Mouse (Mus musculus) forebrain, embryonic 13.5 days (tissue): Measurements from ENCODE around the gene Fam19a2. TPM values are rescaled to one million over a fixed set of nuclear protein-coding genes. Genes with fewer than 3 reads are reported as not detected.

Source experiments
- ATAC-seq: fragments of 200-750 bp; cut with Nextera tagmentation; 2 replicates; pipeline ENCODE4 v1.8.0; 2017
- H3K27ac ChIP-seq: fragments of 300-500 bp; sonication (generic); 2 replicates; pipeline ENCODE4 v1.5.1; 2015; ENCODE audit warnings: inconsistent platforms, mild to moderate bottlenecking, moderate library complexity
- H3K27me3 ChIP-seq: fragments of 300-500 bp; sonication (generic); 2 replicates; pipeline ENCODE4 v1.6.1; 2015; ENCODE audit warnings: mild to moderate bottlenecking, inconsistent platforms
- H3K36me3 ChIP-seq: fragments of 300-500 bp; sonication (generic); 2 replicates; pipeline ENCODE4 v1.6.1; 2015; ENCODE audit warnings: mild to moderate bottlenecking, inconsistent platforms; ENCODE audit not compliant: poor library complexity, severe bottlenecking
- H3K4me1 ChIP-seq: fragments of 300-500 bp; sonication (generic); 2 replicates; pipeline ENCODE4 v1.6.1; 2015; ENCODE audit warnings: inconsistent platforms
- H3K4me2 ChIP-seq: fragments of 300-500 bp; sonication (generic); 2 replicates; pipeline ENCODE4 v1.6.1; 2015; ENCODE audit warnings: inconsistent platforms, mild to moderate bottlenecking, moderate library complexity
- H3K4me3 ChIP-seq: fragments of 300-500 bp; sonication (generic); 2 replicates; pipeline ENCODE4 v1.5.1; 2015; ENCODE audit warnings: mild to moderate bottlenecking, inconsistent platforms
- H3K9ac ChIP-seq: fragments of 300-500 bp; sonication (generic); 2 replicates; pipeline ENCODE4 v1.6.1; 2015; ENCODE audit warnings: mild to moderate bottlenecking, inconsistent platforms
- H3K9me3 ChIP-seq: fragments of 300-500 bp; sonication (generic); replicated peaks from 2 replicates; pipeline ENCODE4 v1.6.1; 2016; ENCODE audit warnings: inconsistent platforms
- WGBS: fragments of 180-500 bp; shearing (Covaris S2); methylation state at CpG from one replicate; pipeline ENCODE4 v1.1.7; 2015; 5-methylcytosine and 5-hydroxymethylcytosine counted together
- polyA plus RNA-seq: library from polyadenylated mRNA; unstranded; fragments of >200 nt; fragmentation: Nextera tagmentation; extraction: Ambion mirVana; gene quantifications from 2 replicates; pipeline ENCODE4 v1.2.1, GENCODE M21; 2015

The Fam19a2 gene
- polyA plus RNA-seq, 1 experiment from 2014 or later = 10.9 TPM

DNA sequence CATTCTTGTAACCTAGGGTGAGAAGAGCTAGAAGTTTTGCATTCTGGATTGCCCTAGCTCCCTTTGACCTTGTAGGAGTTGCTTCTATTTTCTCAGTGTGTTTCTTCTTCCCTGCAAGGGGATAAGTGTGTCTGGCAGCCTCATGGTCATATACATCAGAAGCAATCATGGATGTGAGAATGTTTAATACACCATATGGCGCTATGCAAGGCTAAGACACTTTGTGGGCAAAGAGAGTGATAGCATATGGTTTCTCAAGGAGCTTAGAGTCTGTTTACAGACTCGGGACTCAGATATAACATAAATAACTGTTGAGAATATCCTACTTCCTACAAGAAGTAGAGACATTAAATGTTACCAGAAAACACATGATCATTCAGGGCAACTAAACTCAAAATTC, 315.2 kb downstream of the Fam19a2 start:
- WGBS = 83% methylated on average over 2 of the region's 2 CpGs
- no peak overlapping the region for H3K27ac ChIP-seq
- ATAC-seq = peak; percentile 75

DNA sequence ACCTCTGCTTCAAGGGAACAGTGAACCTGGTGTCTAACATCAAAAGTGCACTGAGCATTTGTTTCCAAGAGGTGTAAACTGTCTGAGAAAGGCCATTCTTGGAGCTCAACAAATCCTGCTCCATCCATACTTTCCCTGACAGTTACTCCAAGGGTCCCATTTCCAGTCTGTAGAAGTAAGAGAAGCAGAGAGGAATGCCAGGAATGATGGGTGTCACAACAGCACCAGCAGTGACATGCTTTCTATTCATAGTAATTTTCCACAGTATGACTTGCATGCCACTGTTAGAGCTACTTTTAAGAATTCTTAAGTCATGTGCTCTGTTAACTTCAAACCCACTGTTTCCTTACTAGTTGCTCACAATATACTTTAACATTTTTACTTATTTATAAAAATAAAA, 331.2 kb downstream of the Fam19a2 start:
- Histone ChIP-seq H3K36me3 (no peaks in the 10 kb centered on the region), H3K9me3 (no peaks in the 10 kb centered on the region)
- ATAC-seq = no peak

More for the DNA sequence above, 315.2 kb downstream of the Fam19a2 start:
- Histone ChIP-seq H3K36me3 (no peaks in the 10 kb centered on the region), H3K9ac (no peak overlapping the region), H3K4me2 (no peak overlapping the region), H3K27me3 (no peaks in the 10 kb centered on the region), H3K9me3 (no peaks in the 10 kb centered on the region), H3K4me3 (no peak overlapping the region), H3K4me1 (peaks cover 7% of the 10 kb centered on the region)

DNA sequence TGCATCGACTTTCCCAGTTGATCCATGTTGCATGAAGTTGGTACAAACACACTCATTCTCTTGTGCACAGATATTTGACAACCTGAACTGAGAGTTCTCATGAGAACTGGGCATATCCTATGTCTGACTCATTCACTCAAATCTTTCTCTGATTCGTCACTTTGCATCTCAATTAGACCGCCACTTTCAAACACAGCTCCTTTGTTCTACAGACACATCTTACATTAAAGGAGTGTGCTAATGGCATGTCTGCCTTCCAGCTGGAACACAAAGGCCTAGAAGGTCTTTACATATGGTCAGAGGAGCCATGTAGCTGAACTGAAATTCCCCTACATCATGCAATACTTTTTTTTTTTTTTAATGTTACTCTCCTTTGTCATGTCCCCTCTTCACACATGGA, 333.3 kb downstream of the Fam19a2 start:
- H3K27me3 ChIP-seq = no peaks in the 10 kb centered on the region
- ATAC-seq = no peak; the same call in 1 of the 2 replicates
- H3K27ac ChIP-seq = no peak overlapping the region
- WGBS = 48% methylated on average over 3 of the region's 3 CpGs
- no peaks in the 10 kb centered on the region for H3K9me3 ChIP-seq
- H3K9ac ChIP-seq = no peak overlapping the region
- H3K36me3 ChIP-seq = no peaks in the 10 kb centered on the region
- H3K4me2 ChIP-seq = no peak overlapping the region
- H3K4me3 ChIP-seq = no peak overlapping the region
- peaks cover 4% of the 10 kb centered on the region for H3K4me1 ChIP-seq

More for the DNA sequence above, 331.2 kb downstream of the Fam19a2 start:
- no peak overlapping the region for H3K4me2 ChIP-seq
- H3K27ac ChIP-seq = no peak overlapping the region
- H3K27me3 ChIP-seq = no peaks in the 10 kb centered on the region
- H3K4me1 ChIP-seq = peaks cover 4% of the 10 kb centered on the region
- H3K9ac ChIP-seq = no peak overlapping the region
- no peak overlapping the region for H3K4me3 ChIP-seq

DNA sequence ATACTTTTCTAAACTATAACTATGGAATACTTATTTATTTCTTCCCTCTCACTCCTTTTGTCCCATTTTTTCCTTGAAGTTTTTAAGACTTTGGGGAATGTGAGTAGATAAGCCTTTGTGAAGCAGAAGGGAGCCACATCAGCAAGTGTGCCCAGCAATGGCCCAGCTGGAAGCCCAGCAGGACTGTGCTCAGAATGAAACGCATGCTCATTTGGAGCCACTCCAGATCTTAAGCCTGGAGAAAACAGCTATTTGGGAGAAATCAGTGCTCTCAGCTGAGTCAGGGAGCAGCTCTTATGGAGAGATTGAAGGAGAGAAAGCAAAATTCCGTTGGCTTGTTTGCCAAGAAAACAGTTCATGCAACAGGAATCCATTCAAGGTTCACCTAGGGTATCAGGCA, 341.9 kb downstream of the Fam19a2 start:
- ATAC-seq = no peak
- Histone ChIP-seq H3K4me2 (no peak overlapping the region), H3K9ac (no peak overlapping the region), H3K36me3 (no peaks in the 10 kb centered on the region), H3K27ac (no peak overlapping the region), H3K9me3 (no peaks in the 10 kb centered on the region; the same call in 1 of the 2 replicates), H3K27me3 (no peaks in the 10 kb centered on the region), H3K4me1 (no peaks in the 10 kb centered on the region), H3K4me3 (no peak overlapping the region)
- WGBS = 21% methylated on average over 2 of the region's 2 CpGs

DNA sequence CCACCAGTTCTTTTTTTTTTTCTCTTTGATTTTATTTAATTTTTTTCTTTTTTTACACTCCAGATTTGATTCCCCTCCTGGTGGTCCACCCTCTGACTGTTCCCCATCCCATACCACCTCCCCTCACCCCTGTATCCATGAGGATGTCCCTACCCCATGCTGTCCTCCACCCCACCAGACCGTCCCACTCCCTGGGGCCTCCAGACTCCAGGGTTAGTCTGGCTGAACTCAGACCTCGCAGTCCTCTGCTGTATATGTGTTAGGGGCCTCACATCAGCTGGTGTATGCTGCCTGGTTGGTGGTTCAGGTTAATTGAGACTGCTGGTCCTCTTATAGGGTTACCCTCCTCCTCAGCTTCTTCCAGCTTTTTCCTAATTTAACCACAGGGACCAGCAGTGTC, 362.9 kb downstream of the Fam19a2 start:
- Histone ChIP-seq H3K9ac (no peak overlapping the region), H3K36me3 (no peaks in the 10 kb centered on the region), H3K27ac (no peak overlapping the region), H3K9me3 (no peaks in the 10 kb centered on the region), H3K4me1 (no peaks in the 10 kb centered on the region), H3K4me3 (no peak overlapping the region), H3K4me2 (no peak overlapping the region), H3K27me3 (no peaks in the 10 kb centered on the region)
- WGBS = 90% methylated on average over 2 of the region's 2 CpGs
- no peak for ATAC-seq

DNA sequence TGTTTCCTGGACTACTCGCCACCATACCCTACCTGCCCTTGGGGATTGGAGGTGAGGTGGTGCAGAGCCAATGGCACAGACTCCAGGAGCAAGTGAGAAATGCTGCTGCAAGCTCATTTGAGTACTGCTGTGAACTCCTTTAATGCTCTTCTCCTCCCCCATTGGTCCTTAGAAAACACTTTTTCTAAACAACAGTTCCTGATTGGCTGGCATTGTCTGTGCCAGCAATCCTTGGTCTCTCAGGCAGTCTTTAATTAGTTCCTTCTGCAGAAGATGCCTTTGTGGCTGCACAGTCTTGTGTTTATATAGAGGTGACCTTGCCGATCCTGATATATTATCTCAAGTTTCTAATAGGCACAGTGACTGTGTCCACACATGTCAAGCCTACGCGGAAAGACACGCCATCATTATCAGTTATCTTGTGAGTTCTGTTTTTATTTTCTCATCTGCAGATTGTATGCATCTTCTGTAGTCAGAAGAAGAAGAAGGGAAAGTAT, 365.5 kb downstream of the Fam19a2 start:
- WGBS = 65% methylated on average over 5 of the region's 5 CpGs
- Histone ChIP-seq H3K27me3 (no peaks in the 10 kb centered on the region), H3K4me3 (no peak overlapping the region), H3K27ac (no peak overlapping the region), H3K9ac (no peak overlapping the region), H3K4me2 (no peak overlapping the region), H3K9me3 (no peaks in the 10 kb centered on the region), H3K36me3 (no peaks in the 10 kb centered on the region), H3K4me1 (no peaks in the 10 kb centered on the region)
- ATAC-seq = no peak

DNA sequence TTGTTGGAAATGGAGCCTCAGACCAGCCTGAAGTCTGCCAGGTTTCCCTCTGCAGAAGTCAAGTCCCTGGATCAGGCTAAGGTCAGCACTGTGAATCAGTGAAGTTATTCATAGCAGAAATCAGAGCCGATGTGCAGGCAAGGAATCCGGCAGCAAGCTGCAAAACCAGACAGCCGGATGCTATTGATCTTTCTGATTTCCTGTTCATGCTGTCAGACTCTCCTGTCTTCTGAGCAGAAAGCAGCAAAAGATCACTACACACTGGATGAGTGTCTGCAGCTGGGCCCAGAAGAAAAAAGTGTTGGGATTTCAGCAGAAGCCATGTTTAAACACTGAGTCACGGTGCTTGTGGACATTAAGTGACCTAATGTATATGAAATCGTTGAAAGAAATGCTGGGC, 368.2 kb downstream of the Fam19a2 start:
- H3K4me3 ChIP-seq = no peak overlapping the region
- no peak overlapping the region for H3K9ac ChIP-seq
- no peaks in the 10 kb centered on the region for H3K4me1 ChIP-seq
- no peaks in the 10 kb centered on the region for H3K27me3 ChIP-seq
- no peak overlapping the region for H3K4me2 ChIP-seq
- WGBS = 93% methylated on average over 5 of the region's 5 CpGs
- no peak for ATAC-seq
- H3K36me3 ChIP-seq = no peaks in the 10 kb centered on the region
- H3K9me3 ChIP-seq = no peaks in the 10 kb centered on the region
- H3K27ac ChIP-seq = no peak overlapping the region

DNA sequence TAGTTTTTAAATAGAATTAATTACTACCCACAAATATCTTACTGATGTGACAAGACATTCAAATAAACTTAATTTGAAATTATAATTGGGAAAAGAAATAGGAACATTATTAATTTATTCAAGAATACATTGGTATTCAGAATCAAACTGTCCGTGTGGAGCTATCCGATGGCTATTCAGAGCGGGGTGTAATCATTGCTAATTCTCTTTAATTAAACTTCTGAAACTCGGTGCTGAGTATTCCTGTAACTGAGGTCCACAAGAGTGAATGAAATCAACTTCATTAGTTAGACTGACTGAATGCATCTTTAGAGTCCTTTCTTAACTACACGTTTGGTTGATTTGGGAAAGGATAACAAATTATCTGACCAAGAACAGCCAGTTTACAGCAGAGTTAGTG, 372.9 kb downstream of the Fam19a2 start:
- Histone ChIP-seq H3K9ac (no peak overlapping the region), H3K4me1 (no peaks in the 10 kb centered on the region), H3K36me3 (no peaks in the 10 kb centered on the region), H3K27me3 (no peaks in the 10 kb centered on the region), H3K4me2 (no peak overlapping the region), H3K27ac (no peak overlapping the region), H3K9me3 (no peaks in the 10 kb centered on the region), H3K4me3 (no peak overlapping the region)
- whole genome bisulfite sequencing = 42% methylated on average over 5 of the region's 5 CpGs
- ATAC-seq = peak; percentile 62; the same call in 1 of the 2 replicates

DNA sequence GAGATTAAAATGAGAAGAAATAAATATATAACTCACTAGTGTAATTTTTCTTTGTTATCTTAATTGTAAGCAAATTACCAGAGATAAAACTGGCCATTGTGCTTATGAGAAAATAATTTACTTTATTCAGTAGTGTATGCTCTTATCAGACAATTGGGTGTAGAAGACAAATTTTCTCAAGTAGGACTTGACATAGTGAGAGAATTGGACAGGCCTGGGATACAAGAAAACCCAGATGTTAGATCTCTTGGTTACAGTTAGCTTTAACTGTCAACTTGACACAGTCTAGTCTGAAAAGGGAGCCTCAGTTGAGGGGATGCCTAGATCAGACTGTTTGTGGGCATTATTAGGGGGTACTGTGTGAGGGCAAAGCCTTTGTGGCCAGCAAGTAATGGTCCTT, 373.7 kb downstream of the Fam19a2 start:
- Histone ChIP-seq H3K4me2 (no peak overlapping the region), H3K4me1 (no peaks in the 10 kb centered on the region), H3K27ac (no peak overlapping the region), H3K4me3 (no peak overlapping the region), H3K36me3 (no peaks in the 10 kb centered on the region), H3K27me3 (no peaks in the 10 kb centered on the region), H3K9me3 (no peaks in the 10 kb centered on the region), H3K9ac (no peak overlapping the region)
- ATAC-seq = no peak

DNA sequence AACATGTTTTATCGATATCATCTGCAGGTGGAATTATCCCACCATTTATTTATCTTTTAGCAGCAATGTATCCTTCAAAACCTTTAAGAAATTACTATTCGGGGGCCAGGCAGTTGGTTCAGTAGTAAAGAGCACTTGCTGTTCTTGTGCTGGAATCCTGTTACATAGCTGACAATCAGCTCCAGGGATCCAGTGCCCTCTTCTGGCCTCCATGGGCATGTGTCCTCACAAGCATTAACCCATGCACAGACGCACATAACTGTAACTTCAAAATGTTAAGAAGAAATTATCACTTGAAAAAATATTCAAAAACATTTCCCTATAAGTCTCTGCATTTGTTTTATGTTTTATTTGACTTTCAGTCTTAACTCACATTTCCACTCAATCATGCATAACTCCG, 381.8 kb downstream of the Fam19a2 start:
- no peak overlapping the region for H3K4me3 ChIP-seq
- WGBS = 92% methylated on average over 4 of the region's 4 CpGs
- no peaks in the 10 kb centered on the region for H3K27me3 ChIP-seq
- no peak overlapping the region for H3K9ac ChIP-seq
- H3K9me3 ChIP-seq = no peaks in the 10 kb centered on the region
- no peak overlapping the region for H3K27ac ChIP-seq
- ATAC-seq = no peak
- H3K36me3 ChIP-seq = no peaks in the 10 kb centered on the region
- H3K4me2 ChIP-seq = no peak overlapping the region
- no peaks in the 10 kb centered on the region for H3K4me1 ChIP-seq

DNA sequence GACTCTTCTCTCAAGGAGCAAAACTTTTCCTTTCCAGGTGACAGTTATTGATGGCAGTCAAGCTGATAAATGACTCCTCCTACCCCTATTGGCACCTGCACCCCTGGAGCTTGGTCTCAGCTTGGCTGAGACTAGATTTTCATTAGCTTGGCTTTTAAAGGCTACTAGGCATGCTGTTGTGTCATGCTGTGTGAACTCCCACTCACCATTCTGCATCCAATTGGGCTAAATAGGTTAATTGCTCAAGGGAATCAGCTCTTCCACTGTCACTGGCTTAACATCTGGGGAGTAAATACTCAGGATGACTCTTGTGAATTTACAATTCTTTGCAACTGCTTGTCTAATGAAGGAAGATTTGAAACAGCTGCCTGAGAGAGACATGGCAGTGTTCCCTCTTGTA, 407.4 kb downstream of the Fam19a2 start:
- no peaks in the 10 kb centered on the region for H3K36me3 ChIP-seq

DNA sequence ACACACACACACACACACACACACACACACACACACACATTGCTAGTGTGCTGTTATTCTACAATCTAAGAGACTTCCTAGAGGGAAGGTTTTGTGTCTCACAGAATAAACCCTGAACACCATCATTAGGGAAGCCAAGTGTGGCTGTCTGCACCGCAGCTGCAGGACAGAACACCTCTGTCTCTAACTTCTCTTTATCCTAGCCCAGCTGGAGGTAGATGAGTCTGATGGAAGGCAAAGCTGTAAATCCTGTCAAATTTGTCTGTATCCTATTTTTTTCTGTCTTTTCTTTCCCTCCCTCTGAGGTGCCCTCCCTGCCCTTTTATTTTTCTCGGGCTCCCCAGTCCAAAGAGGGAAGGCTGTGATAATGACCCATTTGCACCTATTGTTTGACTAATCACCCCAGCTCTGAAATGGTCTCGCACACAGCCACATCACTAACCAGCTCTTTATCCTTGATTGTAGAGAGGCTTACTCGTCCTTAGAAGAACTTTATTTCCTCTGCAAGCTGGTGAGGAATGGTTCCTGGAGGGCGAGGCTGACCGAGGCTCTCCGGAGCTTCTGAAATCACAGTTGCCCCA, 414.6 kb downstream of the Fam19a2 start:
- no peak overlapping the region for H3K9ac ChIP-seq
- no peak overlapping the region for H3K27ac ChIP-seq
- H3K36me3 ChIP-seq = no peaks in the 10 kb centered on the region
- no peak overlapping the region for H3K4me3 ChIP-seq
- no peaks in the 10 kb centered on the region for H3K27me3 ChIP-seq
- WGBS = 1% methylated on average over 7 of the region's 7 CpGs
- peak; percentile 61; the same call in 1 of the 2 replicates for ATAC-seq
- peaks cover 13% of the 10 kb centered on the region for H3K4me1 ChIP-seq
- H3K4me2 ChIP-seq = no peak overlapping the region
- no peaks in the 10 kb centered on the region for H3K9me3 ChIP-seq

More for the DNA sequence above, 407.4 kb downstream of the Fam19a2 start:
- Histone ChIP-seq H3K4me2 (no peak overlapping the region), H3K27me3 (no peaks in the 10 kb centered on the region), H3K9me3 (no peaks in the 10 kb centered on the region), H3K9ac (no peak overlapping the region), H3K27ac (no peak overlapping the region), H3K4me3 (no peak overlapping the region), H3K4me1 (no peaks in the 10 kb centered on the region)
- ATAC-seq = no peak

DNA sequence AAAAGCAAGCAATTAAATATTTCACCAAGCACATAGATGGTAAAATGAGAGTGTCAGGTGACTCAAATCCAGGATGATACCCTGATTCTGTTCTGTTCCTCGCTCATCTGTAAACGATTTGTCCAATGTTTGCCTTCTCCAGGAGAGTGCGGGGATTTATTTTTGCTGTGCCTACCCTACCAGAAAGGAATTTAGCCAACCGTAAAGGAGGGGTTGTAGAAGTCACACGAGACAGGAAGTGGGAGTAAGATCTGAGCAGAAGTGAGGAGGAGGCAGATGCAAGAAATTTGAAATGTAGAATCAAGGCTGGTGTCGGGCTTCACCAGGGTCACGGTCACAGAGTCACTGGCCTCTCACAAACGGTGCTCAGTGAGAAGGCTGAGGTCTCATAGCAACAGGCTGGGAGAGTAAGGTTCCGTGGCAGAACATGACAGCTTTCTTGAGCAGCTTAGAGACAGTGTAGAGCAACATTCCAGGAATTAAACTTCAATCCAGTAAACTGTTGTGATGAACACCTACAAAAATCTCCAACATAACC, 419.0 kb downstream of the Fam19a2 start:
- Histone ChIP-seq H3K36me3 (no peaks in the 10 kb centered on the region), H3K9me3 (no peaks in the 10 kb centered on the region), H3K4me2 (no peak overlapping the region), H3K4me3 (no peak overlapping the region), H3K4me1 (peaks cover 13% of the 10 kb centered on the region), H3K27ac (no peak overlapping the region), H3K9ac (no peak overlapping the region), H3K27me3 (no peaks in the 10 kb centered on the region)
- WGBS = 73% methylated on average over 9 of the region's 9 CpGs
- no peak for ATAC-seq
